Mouse (Mus musculus) CH12.LX (cell line): ENCODE measurements around the gene Gm47955. TPM values are rescaled to one million over a fixed set of nuclear protein-coding genes. Genes with fewer than 3 reads are reported as not detected.

ENCODE experiments used
- DNase-seq: peaks from one replicate; pipeline ENCODE4 v3.0.0-alpha.2; 2013; ENCODE audit errors: extremely low read depth
- H3K27ac ChIP-seq: 2 replicates; pipeline ENCODE4 v1.5.1; 2012; ENCODE audit warnings: low read depth, mild to moderate bottlenecking, control low read depth, moderate library complexity; ENCODE audit not compliant: insufficient read depth
- H3K27me3 ChIP-seq: replicated peaks from 2 replicates; pipeline ENCODE3; 2012; ENCODE audit warnings: inconsistent platforms
- H3K36me3 ChIP-seq, 2 experiments: replicated peaks in 1 of 2; 2 replicates each; pipeline versions ENCODE3 to v1.6.1; 2012; ENCODE audit warnings: inconsistent platforms in 1 of 2, low read length in 1 of 2, mild to moderate bottlenecking in 1 of 2, mixed read lengths in 1 of 2, moderate library complexity in 1 of 2; ENCODE audit not compliant: control insufficient read depth in 1 of 2, insufficient read depth in 1 of 2
- H3K4me1 ChIP-seq, 2 experiments: 2 replicates each; pipeline ENCODE4 v1.6.1; 2012; ENCODE audit warnings: inconsistent platforms in 1 of 2, moderate library complexity in 1 of 2; ENCODE audit not compliant: insufficient read depth in 2 of 2, control insufficient read depth in 1 of 2
- H3K4me2 ChIP-seq: 2 replicates; pipeline ENCODE4 v1.6.1; 2012; ENCODE audit warnings: low read depth, mild to moderate bottlenecking, control low read depth; ENCODE audit not compliant: poor library complexity, insufficient read depth, severe bottlenecking
- H3K4me3 ChIP-seq, 3 experiments: fragments of 150-350 bp in 1 of 3; sonication (generic) in 1 of 3; replicated peaks in 1 of 3; 2 replicates each; pipeline versions ENCODE3 to v1.5.1; 2011 to 2012; ENCODE audit warnings: low read depth in 2 of 3, low read length in 2 of 3, mild to moderate bottlenecking in 2 of 3, moderate library complexity in 2 of 3, control low read depth in 1 of 3, improper control_type of control experiment in 1 of 3, inconsistent platforms in 1 of 3, mixed read lengths in 1 of 3; ENCODE audit not compliant: poor library complexity in 1 of 3
- H3K79me2 ChIP-seq: replicated peaks from 2 replicates; pipeline ENCODE4 v1.6.1; 2012; ENCODE audit warnings: mild to moderate bottlenecking, moderate library complexity; ENCODE audit not compliant: control insufficient read depth, poor library complexity, insufficient read depth, severe bottlenecking; ENCODE audit errors: extremely low read depth
- H3K9ac ChIP-seq: 2 replicates; pipeline ENCODE4 v1.6.1; 2012; ENCODE audit warnings: low read depth, mild to moderate bottlenecking, control low read depth, moderate library complexity; ENCODE audit not compliant: insufficient read depth
- H3K9me3 ChIP-seq: replicated peaks from 2 replicates; pipeline ENCODE3; 2012; ENCODE audit warnings: low read length, inconsistent platforms, mixed read lengths
- BHLHE40 ChIP-seq: IDR thresholded peaks from 2 replicates; pipeline ENCODE4 v1.6.1; 2011; ENCODE audit warnings: mild to moderate bottlenecking, low read depth, low read length, improper control_type of control experiment
- CHD2 ChIP-seq: IDR thresholded peaks from 2 replicates; pipeline ENCODE4 v1.6.1; 2011; ENCODE audit warnings: low read length, improper control_type of control experiment
- CTCF ChIP-seq, 2 experiments: IDR thresholded peaks in 1 of 2; conservative IDR thresholded peaks in 1 of 2; 2 replicates each; pipeline ENCODE4 v1.5.1; 2011 to 2012; ENCODE audit warnings: low read depth in 2 of 2, low read length in 2 of 2, improper control_type of control experiment in 1 of 2, inconsistent platforms in 1 of 2, mild to moderate bottlenecking in 1 of 2, moderate library complexity in 1 of 2
- E2F4 ChIP-seq: IDR thresholded peaks from 2 replicates; pipeline ENCODE4 v1.6.1; 2011; ENCODE audit warnings: low read depth, low read length, improper control_type of control experiment; ENCODE audit not compliant: insufficient replicate concordance
- ELF1 ChIP-seq: IDR thresholded peaks from 2 replicates; pipeline ENCODE4 v1.6.1; 2014; ENCODE audit warnings: low read depth, mild to moderate bottlenecking, inconsistent platforms, low read length, improper control_type of control experiment
- EP300 ChIP-seq: IDR thresholded peaks from 2 replicates; pipeline ENCODE4 v1.6.1; 2011; ENCODE audit warnings: low read length, improper control_type of control experiment
- ETS1 ChIP-seq: conservative IDR thresholded peaks from 2 replicates; pipeline ENCODE4 v1.6.1; 2012; ENCODE audit warnings: low read depth, mild to moderate bottlenecking, inconsistent platforms, low read length, improper control_type of control experiment, moderate library complexity
- GABPA ChIP-seq: IDR thresholded peaks from 2 replicates; pipeline ENCODE4 v1.6.1; 2012; ENCODE audit warnings: low read depth, low read length, improper control_type of control experiment, inconsistent platforms; ENCODE audit not compliant: insufficient replicate concordance
- HCFC1 ChIP-seq: IDR thresholded peaks from 2 replicates; pipeline ENCODE4 v1.6.1; 2012; ENCODE audit warnings: low read depth, mild to moderate bottlenecking, inconsistent platforms, low read length, improper control_type of control experiment
- IRF4 ChIP-seq: IDR thresholded peaks from 2 replicates; pipeline ENCODE4 v1.6.1; 2014; ENCODE audit warnings: low read depth, mild to moderate bottlenecking, inconsistent platforms, low read length, improper control_type of control experiment
- JUND ChIP-seq: conservative IDR thresholded peaks from 2 replicates; pipeline ENCODE4 v1.6.1; 2011; ENCODE audit warnings: low read depth, low read length, improper control_type of control experiment
- KAT2A ChIP-seq: IDR thresholded peaks from 2 replicates; pipeline ENCODE4 v1.6.1; 2012; ENCODE audit warnings: low read length, improper control_type of control experiment, inconsistent platforms; ENCODE audit not compliant: insufficient replicate concordance
- MAX ChIP-seq: IDR thresholded peaks from 2 replicates; pipeline ENCODE4 v1.6.1; 2011; ENCODE audit warnings: low read length, improper control_type of control experiment
- MAZ ChIP-seq: IDR thresholded peaks from 2 replicates; pipeline ENCODE4 v1.6.1; 2012; ENCODE audit warnings: low read depth, mild to moderate bottlenecking, inconsistent platforms, low read length, improper control_type of control experiment, moderate library complexity
- MEF2A ChIP-seq: IDR thresholded peaks from 2 replicates; pipeline ENCODE4 v1.6.1; 2014; ENCODE audit warnings: low read depth, mild to moderate bottlenecking, inconsistent platforms, low read length, improper control_type of control experiment, borderline replicate concordance
- MXI1 ChIP-seq: IDR thresholded peaks from 2 replicates; pipeline ENCODE4 v1.6.1; 2011; ENCODE audit warnings: mild to moderate bottlenecking, low read depth, low read length, improper control_type of control experiment
- NELFE ChIP-seq: IDR thresholded peaks from 2 replicates; pipeline ENCODE4 v1.6.1; 2011; ENCODE audit warnings: low read depth, low read length, improper control_type of control experiment
- NRF1 ChIP-seq: IDR thresholded peaks from 2 replicates; pipeline ENCODE4 v1.6.1; 2014; ENCODE audit warnings: low read depth, mild to moderate bottlenecking, inconsistent platforms, low read length, improper control_type of control experiment, moderate library complexity
- POLR2A ChIP-seq: IDR thresholded peaks from 2 replicates; pipeline ENCODE4 v1.6.1; 2011; ENCODE audit warnings: low read depth, mild to moderate bottlenecking, improper control_type of control experiment, low read length
- POLR2AphosphoS2 ChIP-seq: IDR thresholded peaks from 2 replicates; pipeline ENCODE4 v1.6.1; 2011; ENCODE audit warnings: low read depth, low read length, improper control_type of control experiment
- RAD21 ChIP-seq: IDR thresholded peaks from 2 replicates; pipeline ENCODE4 v1.6.1; 2011; ENCODE audit warnings: low read depth, mild to moderate bottlenecking, low read length, improper control_type of control experiment, moderate library complexity
- SIN3A ChIP-seq: IDR thresholded peaks from 2 replicates; pipeline ENCODE4 v1.6.1; 2012; ENCODE audit warnings: low read length, improper control_type of control experiment, inconsistent platforms
- SMC3 ChIP-seq: IDR thresholded peaks from 2 replicates; pipeline ENCODE4 v1.6.1; 2011; ENCODE audit warnings: low read depth, low read length, improper control_type of control experiment
- TBP ChIP-seq: conservative IDR thresholded peaks from 2 replicates; pipeline ENCODE4 v1.6.1; 2011; ENCODE audit warnings: low read depth, low read length, improper control_type of control experiment
- TCF12 ChIP-seq: IDR thresholded peaks from 2 replicates; pipeline ENCODE4 v1.6.1; 2014; ENCODE audit warnings: low read depth, mild to moderate bottlenecking, inconsistent platforms, low read length, improper control_type of control experiment
- UBTF ChIP-seq: IDR thresholded peaks from 2 replicates; pipeline ENCODE4 v1.6.1; 2012; ENCODE audit warnings: low read depth, mild to moderate bottlenecking, inconsistent platforms, low read length, improper control_type of control experiment, moderate library complexity
- USF2 ChIP-seq: conservative IDR thresholded peaks from 2 replicates; pipeline ENCODE4 v1.6.1; 2011; ENCODE audit warnings: low read depth, low read length, improper control_type of control experiment
- ZKSCAN1 ChIP-seq: IDR thresholded peaks from 2 replicates; pipeline ENCODE4 v1.6.1; 2012; ENCODE audit warnings: low read depth, inconsistent platforms, low read length, improper control_type of control experiment, borderline replicate concordance
- dilution Hi-C: fragments of 300-500 bp; cut with MboI; formaldehyde crosslinking; loops from 2 replicates; pipeline ENCODE4 v1.14.3; 2020; ENCODE audit warnings: low sequenced_read_pairs; ENCODE audit not compliant: extremely low pct_unique_long_range_greater_than_20kb, extremely low pct_ligation_motif_present
- in situ Hi-C: fragments of 300-500 bp; cut with MboI; formaldehyde crosslinking; loops from 3 replicates; pipeline ENCODE4 v1.14.3; 2019; ENCODE audit warnings: low sequenced_read_pairs, low pct_ligation_motif_present, low pct_unique_long_range_greater_than_20kb, mixed read lengths
- polyA plus RNA-seq: library from polyadenylated mRNA; unstranded; fragments of >175 nt; gene quantifications from 2 replicates; pipeline ENCODE4 v1.2.1, GENCODE M21; 2012; ENCODE audit warnings: low read depth; ENCODE audit not compliant: insufficient read length
- total RNA-seq, 2 experiments: library from RNA; depleted of rRNA; stranded (reverse); fragments of 300-350 nt in 1 of 2; fragments of >200 nt in 1 of 2; gene quantifications; 2 replicates each; pipeline ENCODE4 v1.2.3; 2012 to 2014

Gm47955 gene
- total and polyA plus RNA-seq, 3 experiments: not detected

DNA sequence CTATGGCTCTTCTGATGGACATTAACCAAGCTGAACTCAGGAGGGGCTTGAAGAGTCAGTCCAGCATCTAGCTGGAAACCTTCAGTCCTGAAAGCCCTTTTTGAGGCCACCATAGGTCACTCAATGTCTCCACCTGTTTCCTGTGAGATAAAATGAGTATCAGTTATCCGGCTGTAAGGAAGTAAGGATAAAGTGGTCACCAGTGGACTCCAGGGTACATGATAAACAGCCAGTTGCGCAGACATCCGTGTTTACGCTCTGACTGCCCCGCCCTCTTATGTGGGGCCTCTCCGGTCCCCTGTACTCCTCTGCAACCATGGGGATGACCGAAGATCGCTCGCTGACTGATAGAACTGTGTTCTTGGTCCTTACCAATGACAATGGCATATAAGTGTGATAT is 14.3 kb downstream of the Gm47955 start:
- Histone ChIP-seq H3K4me3 (no peak overlapping the region), H3K27ac (no peak overlapping the region), H3K36me3 (no peaks in the 10 kb centered on the region), H3K9me3 (no peaks in the 10 kb centered on the region), H3K79me2 (no peaks in the 10 kb centered on the region), H3K4me1 (peaks cover 3 to 7% of the 10 kb centered on the region in 2 experiments; a peak in 2 of 4 replicates), H3K9ac (no peak overlapping the region), H3K27me3 (no peaks in the 10 kb centered on the region), H3K4me2 (no peak overlapping the region)
- in situ Hi-C loops: no loop called here
- TF ChIP-seq HCFC1 (no peak), ZKSCAN1 (no peak), ETS1 (no peak), NELFE (no peak), USF2 (no peak), POLR2AphosphoS2 (no peak), BHLHE40 (no peak), TCF12 (no peak), TBP (no peak), ELF1 (no peak), NRF1 (no peak), UBTF (no peak), SIN3A (no peak), RAD21 (no peak), MXI1 (no peak), POLR2A (no peak)
- no peak for DNase-seq
- dilution Hi-C loops: no loop called here

DNA sequence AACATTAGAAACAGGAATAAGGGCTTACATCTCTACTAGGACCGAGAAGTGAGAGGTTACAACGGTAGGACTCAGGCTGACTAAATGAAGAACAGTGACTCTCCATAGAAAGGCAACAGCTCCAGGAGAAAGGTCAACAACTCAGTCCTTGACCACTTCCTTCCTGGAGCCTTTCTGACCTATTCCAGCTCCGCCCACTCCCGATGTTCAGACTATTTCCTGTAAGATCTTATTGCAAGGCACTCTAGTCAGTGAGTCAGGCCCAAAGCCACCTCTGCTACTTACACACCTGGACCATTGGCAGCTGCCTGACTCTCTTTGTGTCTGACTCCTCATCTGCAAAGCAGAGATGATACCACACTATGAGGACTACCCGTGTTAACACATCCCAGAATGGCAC is 15.7 kb downstream of the Gm47955 start:
- Histone ChIP-seq H3K4me2 (no peak overlapping the region), H3K4me3 (no peak overlapping the region), H3K27me3 (no peaks in the 10 kb centered on the region), H3K36me3 (no peaks in the 10 kb centered on the region), H3K9ac (no peak overlapping the region), H3K4me1 (peaks cover 3 to 7% of the 10 kb centered on the region in 2 experiments; a peak in 2 of 4 replicates), H3K27ac (no peak overlapping the region), H3K79me2 (no peaks in the 10 kb centered on the region), H3K9me3 (no peaks in the 10 kb centered on the region)
- DNase-seq: no peak
- in situ Hi-C loops: no loop called here
- dilution Hi-C loops: no loop called here
- no peak for TF ChIP-seq CHD2
- TF ChIP-seq BHLHE40: no peak
- TF ChIP-seq JUND: no peak
- no peak for TF ChIP-seq POLR2A
- TF ChIP-seq EP300: no peak
- no peak for TF ChIP-seq NELFE
- TF ChIP-seq CTCF (conservative IDR thresholded peaks at IDR 0.05 in 1 of 2, IDR thresholded peaks at IDR 0.05 in 1 of 2; ENCODE audit: low read depth in 2 of 2, low read length in 2 of 2): no peak
- no peak for TF ChIP-seq SMC3
- TF ChIP-seq MAZ: no peak
- no peak for TF ChIP-seq MAX
- no peak for TF ChIP-seq GABPA
- TF ChIP-seq MEF2A: no peak
- no peak for TF ChIP-seq USF2
- no peak for TF ChIP-seq E2F4
- no peak for TF ChIP-seq POLR2AphosphoS2
- TF ChIP-seq ETS1: no peak
- no peak for TF ChIP-seq IRF4
- no peak for TF ChIP-seq KAT2A
- no peak for TF ChIP-seq ELF1
